Mouse (Mus musculus): ENCODE results near the gene Kcnq1.

GRCm38 (mm10) chr7:143357109-143357508 lies 250.9 kb downstream of the Kcnq1 start:
- TF ChIP-seq MAX (IDR thresholded peaks at IDR 0.05; ENCODE audit: low read length), result no peak
- TF ChIP-seq CTCF (IDR thresholded peaks at IDR 0.05 in 2 of 3, conservative IDR thresholded peaks at IDR 0.05 in 1 of 3; ENCODE audit: control insufficient read depth in 1 of 3, insufficient read depth in 1 of 3, low read depth in 2 of 3, low read length in 3 of 3, poor library complexity in 1 of 3, severe bottlenecking in 1 of 3), result no peak
- TF ChIP-seq TCF12 (IDR thresholded peaks at IDR 0.05; ENCODE audit: low read depth, low read length), result no peak
- no peak for TF ChIP-seq MEF2A (IDR thresholded peaks at IDR 0.05; ENCODE audit: extremely low read depth, insufficient replicate concordance, low read depth, low read length, poor library complexity, severe bottlenecking)
- TF ChIP-seq USF2 (IDR thresholded peaks at IDR 0.05; ENCODE audit: borderline replicate concordance in 1 of 2, insufficient read depth in 1 of 2, low read depth in 1 of 2, low read length in 2 of 2), result no peak
- no peak for TF ChIP-seq NELFE (IDR thresholded peaks at IDR 0.05; ENCODE audit: low read depth, low read length)

Data from MEL (cell line).